Mouse (Mus musculus) cortical plate, adult 2 months (tissue): ENCODE data around the gene Dnal1.

ENCODE experiments used
- CTCF ChIP-seq: fragments of 200-500 bp; IDR thresholded peaks from 2 replicates; pipeline ENCODE4 v1.5.1; 2011; ENCODE audit warnings: mild to moderate bottlenecking, control low read depth, low read length; ENCODE audit not compliant: insufficient read depth; ENCODE audit errors: extremely low read depth
- POLR2A ChIP-seq: fragments of 200-500 bp; IDR thresholded peaks from 2 replicates; pipeline ENCODE4 v1.6.1; 2011; ENCODE audit warnings: mild to moderate bottlenecking, low read length, control low read depth; ENCODE audit not compliant: insufficient read depth; ENCODE audit errors: extremely low read depth

- no peak for TF ChIP-seq CTCF
- TF ChIP-seq POLR2A: no peak
These were observed 3.4 kb upstream of the Dnal1 start for GRCm38 (mm10) chr12:84110814-84111213.
